ENCODE assay signal across 9 mouse cellular contexts in genomic region chr1:192189056-192189455, GRCm38 (mm10). TPM values are rescaled to one million over a fixed set of nuclear protein-coding genes. Genes with fewer than 3 reads are reported as not detected.
A peak's percentile ranks its signal among the peaks of the same experiment; 100 is the strongest.
DNase-seq lines count a peak whose midpoint lies in the region; ATAC-seq lines count a peak whose summit lies in the region.
"Had no signal": no experiment of that assay in that cellular context is flagged by ENCODE, and none has a peak within 500 bp of the region (broad histone marks: within the 10 kb centered on the region; RNA-seq: fewer than 3 reads in every experiment).

No protein-coding gene starts in this region.

- DNase-seq in forebrain, embryonic 14.5 days (ENCODE audit: low spot score), result peak; percentile 87
- no peak for DNase-seq in forebrain, embryonic 11.5 days (ENCODE audit: low spot score)
- no peak for DNase-seq in midbrain, embryonic 11.5 days (ENCODE audit: low spot score, missing footprints)
- DNase-seq in midbrain, embryonic 10.5 days (ENCODE audit: low spot score), result no peak
- peak; percentile 72 for DNase-seq in embryo, embryonic 10 days (ENCODE audit: low spot score)
- DNase-seq in left cerebral cortex, postnatal 14 days (ENCODE audit: low spot score in 2 of 2), result peak; percentile 74 to 84
- peak; percentile 3 for DNase-seq in skeletal muscle tissue, adult 2 months (ENCODE audit: low read depth, low spot score)
- no peak for DNase-seq in urinary bladder, postnatal 14 days (ENCODE audit: low spot score)

- H3K4me3 ChIP-seq in forebrain, embryonic 14.5 days (ENCODE audit: low read depth, low read length), result no peak overlapping the region
- no peak overlapping the region for H3K4me3 ChIP-seq in forebrain, embryonic 11.5 days (ENCODE audit: low read depth, low read length)
- H3K4me3 ChIP-seq in midbrain, embryonic 11.5 days (ENCODE audit: low read depth, low read length), result no peak overlapping the region
- no peak overlapping the region for H3K4me3 ChIP-seq in midbrain, embryonic 10.5 days
- H3K4me3 ChIP-seq: neural tube, embryonic 13.5 days had no signal

- H3K4me2 ChIP-seq in forebrain, embryonic 14.5 days (ENCODE audit: low read length), result no peak overlapping the region
- no peak overlapping the region for H3K4me2 ChIP-seq in forebrain, embryonic 11.5 days (ENCODE audit: low read depth, low read length, severe bottlenecking)
- no peak overlapping the region for H3K4me2 ChIP-seq in midbrain, embryonic 11.5 days
- H3K4me2 ChIP-seq: neural tube, embryonic 13.5 days had no signal

- H3K4me1 ChIP-seq in forebrain, embryonic 14.5 days (ENCODE audit: control insufficient read depth, insufficient read depth, low read length), result no peaks in the 10 kb centered on the region
- 0 out of 2 replicates have a peak, but pooled peaks cover 3% of the 10 kb centered on the region for H3K4me1 ChIP-seq in forebrain, embryonic 11.5 days (replicated peaks; ENCODE audit: control insufficient read depth, insufficient read depth, low read length)
- no peaks in the 10 kb centered on the region for H3K4me1 ChIP-seq in midbrain, embryonic 11.5 days (ENCODE audit: control insufficient read depth, insufficient read depth, low read length)
- H3K4me1 ChIP-seq in midbrain, embryonic 10.5 days, result peaks cover 15% of the 10 kb centered on the region

- no peaks in the 10 kb centered on the region for H3K36me3 ChIP-seq in forebrain, embryonic 14.5 days (ENCODE audit: control insufficient read depth, insufficient read depth, low read length)
- H3K36me3 ChIP-seq in forebrain, embryonic 11.5 days (ENCODE audit: control insufficient read depth, insufficient read depth, low read length), result no peaks in the 10 kb centered on the region
- no peaks in the 10 kb centered on the region for H3K36me3 ChIP-seq in midbrain, embryonic 11.5 days (ENCODE audit: control insufficient read depth, insufficient read depth, low read length)
- H3K36me3 ChIP-seq in midbrain, embryonic 10.5 days, result no peaks in the 10 kb centered on the region
- H3K36me3 ChIP-seq: neural tube, embryonic 13.5 days had no signal

- ATAC-seq in forebrain, embryonic 14.5 days, result no peak
- ATAC-seq in forebrain, embryonic 11.5 days (replicated peaks; ENCODE audit: low FRiP score), result no peak
- 0 out of 2 replicates have a peak, but pooled peaks have one; percentile 17 for ATAC-seq in midbrain, embryonic 11.5 days (ENCODE audit: low FRiP score)

- H3K27me3 ChIP-seq in forebrain, embryonic 14.5 days (replicated peaks; ENCODE audit: control insufficient read depth, insufficient read depth, low read length), result peaks cover 13% of the 10 kb centered on the region
- peaks cover 16% of the 10 kb centered on the region for H3K27me3 ChIP-seq in forebrain, embryonic 11.5 days (ENCODE audit: control insufficient read depth, insufficient read depth, low read length)
- H3K27me3 ChIP-seq in midbrain, embryonic 11.5 days (ENCODE audit: control insufficient read depth, insufficient read depth, low read length), result peaks cover 23% of the 10 kb centered on the region
- H3K27me3 ChIP-seq in midbrain, embryonic 10.5 days (ENCODE audit: low read depth, poor library complexity, severe bottlenecking), result peaks cover 44% of the 10 kb centered on the region

- H3K9ac ChIP-seq in forebrain, embryonic 14.5 days (ENCODE audit: low read length), result no peak overlapping the region
- H3K9ac ChIP-seq in forebrain, embryonic 11.5 days (ENCODE audit: low read length), result no peak overlapping the region
- H3K9ac ChIP-seq in midbrain, embryonic 11.5 days (ENCODE audit: low read length), result no peak overlapping the region
- H3K9ac ChIP-seq: neural tube, embryonic 13.5 days had no signal

- H3K9me3 ChIP-seq in forebrain, embryonic 14.5 days (replicated peaks; ENCODE audit: control insufficient read depth, low read length), result no peaks in the 10 kb centered on the region
- no peaks in the 10 kb centered on the region for H3K9me3 ChIP-seq in forebrain, embryonic 11.5 days (ENCODE audit: control insufficient read depth, low read length)
- H3K9me3 ChIP-seq in midbrain, embryonic 11.5 days (ENCODE audit: control insufficient read depth, low read length), result no peaks in the 10 kb centered on the region
- H3K9me3 ChIP-seq in midbrain, embryonic 10.5 days (replicated peaks), result no peaks in the 10 kb centered on the region
- H3K9me3 ChIP-seq: neural tube, embryonic 13.5 days had no signal

- H3K27ac ChIP-seq in forebrain, embryonic 14.5 days (ENCODE audit: low read depth, low read length), result no peak overlapping the region
- H3K27ac ChIP-seq in forebrain, embryonic 11.5 days (ENCODE audit: low read depth, low read length), result no peak overlapping the region
- no peak overlapping the region for H3K27ac ChIP-seq in midbrain, embryonic 11.5 days (ENCODE audit: low read depth, low read length)
- no peak overlapping the region for H3K27ac ChIP-seq in midbrain, embryonic 10.5 days (replicated peaks)
- H3K27ac ChIP-seq: neural tube, embryonic 13.5 days had no signal

- 3% methylated on average over 4 of the region's 4 CpGs for WGBS in forebrain, embryonic 14.5 days
- WGBS in forebrain, embryonic 11.5 days, result 12% methylated on average over 4 of the region's 4 CpGs
- WGBS in midbrain, embryonic 11.5 days, result 12% methylated on average over 4 of the region's 4 CpGs
- 18% methylated on average over 4 of the region's 4 CpGs for WGBS in midbrain, embryonic 10.5 days

- intact Hi-C loops in left cerebral cortex, postnatal 14 days (cut with DNase I), result loop anchor here (1.0 kb wide), 1 partner anchor 521 kb away; no protein-coding TSS in a partner anchor

RNA-seq across cellular contexts. Expression of gene Kcnh1, which starts 1.5 kb away (rescaled TPM):
- polyA plus RNA-seq in forebrain, embryonic 14.5 days (2014; fragmentation: Nextera tagmentation; extraction: Ambion mirVana), result 0.88 and 1.3 TPM in 2 replicates
- polyA plus RNA-seq in forebrain, embryonic 11.5 days (2014; fragmentation: Nextera tagmentation; extraction: Ambion mirVana), result 0.35 and 0.45 TPM in 2 replicates
- polyA plus RNA-seq in midbrain, embryonic 11.5 days (2014; fragmentation: Nextera tagmentation; extraction: Ambion mirVana), result 0.56 and 0.77 TPM in 2 replicates
- polyA plus RNA-seq in midbrain, embryonic 10.5 days (2016; fragmentation: Nextera tagmentation; extraction: Ambion mirVana), result 0.32 and 0.63 TPM in 2 replicates
- total RNA-seq in left cerebral cortex, postnatal 14 days (2021), result 10 to 100 TPM; 55.6 to 67.5 TPM

RNA-seq across cellular contexts. Expression of gene Rcor3, which starts 51.2 kb away (rescaled TPM):
- polyA plus RNA-seq in forebrain, embryonic 14.5 days (2014; fragmentation: Nextera tagmentation; extraction: Ambion mirVana), result 20.1 and 25.1 TPM in 2 replicates
- 17.4 and 18.1 TPM in 2 replicates for polyA plus RNA-seq in forebrain, embryonic 11.5 days (2014; fragmentation: Nextera tagmentation; extraction: Ambion mirVana)
- 18.3 and 21.5 TPM in 2 replicates for polyA plus RNA-seq in midbrain, embryonic 11.5 days (2014; fragmentation: Nextera tagmentation; extraction: Ambion mirVana)
- 16.0 and 19.0 TPM in 2 replicates for polyA plus RNA-seq in midbrain, embryonic 10.5 days (2016; fragmentation: Nextera tagmentation; extraction: Ambion mirVana)
- 10 to 100 TPM; 31.3 to 32.1 TPM for total RNA-seq in left cerebral cortex, postnatal 14 days (2021)

Comparison
In these comparisons a context has a peak if more than half of its experiments do, and no peak if none do; other contexts are left out.
1. DNase-seq: peak in forebrain, embryonic 14.5 days (single experiment), embryo, embryonic 10 days (single experiment), left cerebral cortex, postnatal 14 days (2 of 2) and skeletal muscle tissue, adult 2 months (single experiment); none in forebrain, embryonic 11.5 days (single experiment), midbrain, embryonic 11.5 days (single experiment), midbrain, embryonic 10.5 days (single experiment) and urinary bladder, postnatal 14 days (single experiment).